Mouse (Mus musculus): ENCODE results near the gene Slc35a2. TPM values are rescaled to one million over a fixed set of nuclear protein-coding genes. Genes with fewer than 3 reads are reported as not detected.
"Not testable (repeated sequence)": the region's sequence is repeated elsewhere in the genome, so short reads cannot be mapped to it uniquely, and the experiment has no call there.

Slc35a2 gene
- polyA plus RNA-seq, 1 experiment from 2014 or later: 34.6 TPM

DNA sequence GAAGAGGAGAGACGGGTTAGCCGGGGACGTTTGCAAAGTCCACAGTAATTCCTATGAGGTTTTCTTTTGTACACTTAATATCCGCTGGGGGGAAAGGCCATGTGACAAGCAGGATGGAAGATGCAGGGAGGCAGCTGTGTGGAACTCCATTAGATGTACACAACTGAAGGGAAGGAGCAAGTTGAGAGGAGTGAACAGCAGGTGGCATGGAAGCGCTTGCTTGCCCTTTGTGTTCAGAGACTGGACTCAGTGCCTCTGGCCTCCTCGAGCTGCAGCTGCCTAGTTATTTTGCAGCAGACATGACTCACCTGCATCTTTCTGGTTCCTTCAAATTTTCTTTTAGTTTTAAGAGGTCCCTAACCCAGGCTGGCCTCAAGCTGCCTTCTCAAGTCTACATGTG, 26.6 kb downstream of the Slc35a2 start:
- WGBS: 51% methylated on average over 6 of the region's 6 CpGs
- no peak overlapping the region for H3K9ac ChIP-seq (replicated peaks)
- ATAC-seq: peak; percentile 48; the same call in 1 of the 2 replicates

DNA sequence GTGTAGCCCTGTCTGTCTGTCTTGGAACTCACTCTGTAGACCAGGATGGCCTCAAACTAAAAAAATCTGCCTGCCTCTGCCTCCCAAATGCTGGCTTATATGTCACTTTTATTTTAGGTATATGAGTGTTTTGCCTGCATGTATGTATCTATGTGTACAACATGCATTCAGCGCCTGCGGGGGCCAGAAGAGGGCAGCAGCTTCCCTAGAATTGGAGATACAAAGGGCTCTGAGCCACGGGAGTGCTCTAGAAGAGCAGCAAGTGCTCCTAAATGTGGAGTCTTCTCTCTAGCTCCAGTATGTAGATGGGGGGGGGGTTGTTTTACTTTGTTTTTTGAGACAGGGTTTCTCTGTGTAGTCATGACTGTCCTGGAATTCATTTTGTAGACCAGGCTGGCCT, 31.8 kb downstream of the Slc35a2 start:
- H3K27me3 ChIP-seq, H3K27ac ChIP-seq: not testable (repeated sequence)
- WGBS: 43% methylated on average over 3 of the region's 3 CpGs

More for the DNA sequence above, 26.6 kb downstream of the Slc35a2 start:
- Histone ChIP-seq H3K4me1 (replicated peaks) (no peaks in the 10 kb centered on the region), H3K4me3 (replicated peaks) (no peak overlapping the region), H3K9me3 (no peaks in the 10 kb centered on the region), H3K27ac (no peak overlapping the region), H3K27me3 (no peaks in the 10 kb centered on the region), H3K4me2 (replicated peaks) (no peak overlapping the region), H3K36me3 (peaks cover 16% of the 10 kb centered on the region)

DNA sequence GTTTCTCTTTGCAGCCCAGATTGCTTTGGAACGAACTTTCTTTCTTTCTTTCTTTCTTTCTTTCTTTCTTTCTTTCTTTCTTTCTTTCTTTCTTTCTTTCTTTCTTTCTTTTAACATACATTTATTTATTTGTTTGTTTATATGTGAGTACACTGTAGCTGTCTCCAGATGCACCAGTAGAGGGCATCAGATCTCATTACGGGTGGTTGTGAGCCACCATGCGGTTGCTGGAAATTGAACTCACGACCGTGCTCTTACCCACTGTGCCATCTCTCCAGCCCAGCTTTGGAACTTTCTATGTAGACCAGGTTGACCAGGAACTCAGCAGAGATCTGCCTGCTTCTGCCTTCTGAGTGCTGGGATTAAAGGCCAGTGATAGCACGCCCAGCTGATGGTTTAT, 34.1 kb downstream of the Slc35a2 start:
- H3K4me2 ChIP-seq (replicated peaks); H3K36me3 ChIP-seq; H3K4me3 ChIP-seq (replicated peaks); H3K9ac ChIP-seq (replicated peaks); H3K9me3 ChIP-seq; H3K27ac ChIP-seq; H3K27me3 ChIP-seq; ATAC-seq: not testable (repeated sequence)
- H3K4me1 ChIP-seq (replicated peaks): peaks cover 18% of the 10 kb centered on the region
- WGBS: 72% methylated on average over 6 of the region's 6 CpGs

More for the DNA sequence above, 31.8 kb downstream of the Slc35a2 start:
- not testable (repeated sequence) for H3K4me3 ChIP-seq (replicated peaks); H3K9me3 ChIP-seq; H3K9ac ChIP-seq (replicated peaks); ATAC-seq; H3K4me2 ChIP-seq (replicated peaks); H3K4me1 ChIP-seq (replicated peaks); H3K36me3 ChIP-seq

DNA sequence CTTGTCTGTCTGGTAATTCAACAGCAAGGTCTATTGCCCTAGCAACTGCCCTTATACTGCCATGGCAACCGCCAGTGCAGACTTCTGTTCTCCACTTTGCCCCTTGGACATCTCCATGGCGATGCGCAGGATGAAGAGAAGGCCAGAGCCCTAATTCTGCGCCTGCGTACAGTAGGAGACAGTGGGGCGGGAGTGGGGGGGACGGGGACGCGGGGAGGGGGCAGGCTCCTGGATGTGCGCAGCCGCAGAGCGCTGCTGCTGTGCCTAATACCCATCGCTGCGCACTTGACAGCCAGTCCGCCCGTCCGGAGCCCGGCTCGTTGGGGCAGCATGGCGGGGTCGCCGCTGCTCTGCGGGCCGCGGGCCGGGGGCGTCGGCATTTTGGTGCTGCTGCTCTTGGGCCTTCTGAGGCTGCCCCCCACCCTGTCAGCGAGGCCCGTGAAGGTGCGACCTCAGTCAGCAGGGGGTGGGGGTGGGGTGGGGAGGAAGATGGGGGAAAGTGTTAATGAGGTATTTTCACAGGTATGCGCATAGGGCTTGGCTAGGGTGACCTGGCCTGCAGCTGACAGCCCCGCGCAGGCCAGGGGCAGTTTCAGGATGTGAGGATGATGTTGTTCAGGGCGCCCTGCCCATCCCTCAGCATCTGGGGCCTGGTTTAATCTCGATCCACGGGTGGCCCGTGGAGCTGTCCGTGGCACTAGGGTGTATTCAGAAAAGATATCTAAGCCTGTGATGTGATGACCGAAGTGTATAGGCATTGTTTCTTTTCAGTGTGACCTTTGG, 36.0 kb downstream of the Slc35a2 start, which contains the start of gene Pcsk1n:
Gene Pcsk1n (plus strand): TSS at position 222 of the 783 bp plus-strand sequence.
- Histone ChIP-seq H3K4me3 (replicated peaks) (peak within 1 kb of the TSS; percentile 48), H3K36me3 (peaks cover 11% of the 10 kb centered on the region; the same call in 1 of the 2 replicates), H3K9ac (replicated peaks) (peak within 1 kb of the TSS; percentile 72), H3K4me1 (replicated peaks) (peaks cover 20% of the 10 kb centered on the region), H3K27ac (peak within 1 kb of the TSS; percentile 86), H3K27me3 (peaks cover 11% of the 10 kb centered on the region; the same call in 1 of the 2 replicates), H3K9me3 (peaks cover 4% of the 10 kb centered on the region; the same call in 1 of the 2 replicates), H3K4me2 (replicated peaks) (peak within 1 kb of the TSS; percentile 68)
- 24% methylated on average over 24 of the region's 40 CpGs for WGBS
- peak; percentile 91 for ATAC-seq

DNA sequence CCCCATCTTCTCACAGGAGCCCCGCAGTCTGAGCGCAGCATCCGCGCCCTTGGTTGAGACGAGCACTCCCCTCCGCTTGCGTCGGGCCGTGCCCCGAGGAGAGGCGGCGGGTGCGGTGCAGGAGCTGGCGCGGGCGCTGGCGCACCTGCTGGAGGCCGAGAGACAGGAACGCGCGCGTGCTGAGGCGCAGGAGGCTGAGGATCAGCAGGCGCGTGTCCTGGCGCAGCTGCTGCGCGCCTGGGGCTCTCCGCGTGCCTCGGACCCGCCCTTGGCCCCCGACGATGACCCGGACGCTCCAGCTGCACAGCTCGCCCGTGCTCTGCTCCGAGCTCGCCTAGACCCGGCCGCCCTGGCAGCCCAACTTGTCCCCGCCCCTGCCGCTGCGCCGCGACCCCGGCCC, 38.2 kb downstream of the Slc35a2 start:
- Histone ChIP-seq H3K4me2 (replicated peaks) (peak overlapping the region; percentile 68), H3K9ac (replicated peaks) (peak overlapping the region; percentile 71), H3K9me3 (peaks cover 4% of the 10 kb centered on the region; the same call in 1 of the 2 replicates), H3K4me3 (replicated peaks) (peak overlapping the region; percentile 48), H3K27me3 (peaks cover 17% of the 10 kb centered on the region), H3K36me3 (peaks cover 11% of the 10 kb centered on the region; the same call in 1 of the 2 replicates), H3K27ac (peak overlapping the region; percentile 58), H3K4me1 (replicated peaks) (peaks cover 20% of the 10 kb centered on the region)
- WGBS: 25% methylated on average over 39 of the region's 48 CpGs
- peak; percentile 8; the same call in 1 of the 2 replicates for ATAC-seq

DNA sequence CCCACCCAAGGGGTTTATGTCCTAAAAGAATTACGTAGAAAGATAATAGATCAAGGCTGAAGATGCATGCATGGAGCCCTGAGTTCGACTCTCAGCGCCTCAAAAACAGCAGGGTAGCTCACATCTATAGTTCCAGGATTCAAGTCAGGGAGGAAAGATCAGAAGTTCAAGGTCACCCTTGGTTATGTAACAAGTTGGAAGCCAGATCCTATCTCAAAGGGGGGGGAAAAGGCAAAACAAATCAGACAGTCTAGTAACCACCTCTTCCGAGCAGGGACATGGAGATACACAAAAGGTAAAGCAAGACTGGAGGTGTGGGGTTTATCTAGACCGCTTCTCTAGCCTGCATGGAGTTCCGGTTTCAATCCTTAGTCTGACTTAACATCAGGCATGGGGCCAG, 42.4 kb downstream of the Slc35a2 start:
- 78% methylated on average over 6 of the region's 6 CpGs for WGBS
- no peak for ATAC-seq
- Histone ChIP-seq H3K4me2 (replicated peaks) (no peak overlapping the region), H3K4me1 (replicated peaks) (peaks cover 10% of the 10 kb centered on the region), H3K9ac (replicated peaks) (no peak overlapping the region), H3K36me3 (peaks cover 33% of the 10 kb centered on the region), H3K27me3 (peaks cover 37% of the 10 kb centered on the region), H3K27ac (no peak overlapping the region), H3K9me3 (no peaks in the 10 kb centered on the region), H3K4me3 (replicated peaks) (no peak overlapping the region)

DNA sequence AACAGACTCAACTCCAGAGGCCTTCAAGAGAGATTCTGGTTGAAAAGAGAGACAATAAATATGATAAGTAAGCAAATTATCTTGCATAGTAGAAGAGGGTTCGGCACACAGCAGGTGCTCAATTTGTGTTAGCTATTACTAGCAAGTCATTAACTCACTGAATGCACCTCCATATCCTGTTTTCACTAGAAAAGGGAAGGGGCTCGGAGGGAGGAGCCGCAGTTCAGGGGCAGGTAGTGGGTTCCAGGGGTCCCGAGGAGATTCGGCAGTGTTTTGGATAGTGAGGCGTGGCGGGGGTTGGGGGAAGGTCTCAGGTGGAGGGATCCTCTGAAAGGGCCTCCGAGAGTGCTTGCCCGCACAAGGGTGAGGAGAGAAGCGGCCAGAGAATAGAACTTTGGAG, 43.3 kb downstream of the Slc35a2 start:
- no peak overlapping the region for H3K27ac ChIP-seq
- H3K27me3 ChIP-seq: peaks cover 37% of the 10 kb centered on the region
- no peak overlapping the region for H3K4me2 ChIP-seq (replicated peaks)
- H3K9me3 ChIP-seq: no peaks in the 10 kb centered on the region
- peaks cover 41% of the 10 kb centered on the region for H3K36me3 ChIP-seq
- no peak for ATAC-seq
- peaks cover 10% of the 10 kb centered on the region for H3K4me1 ChIP-seq (replicated peaks)
- no peak overlapping the region for H3K4me3 ChIP-seq (replicated peaks)
- WGBS: 22% methylated on average over 10 of the region's 10 CpGs
- no peak overlapping the region for H3K9ac ChIP-seq (replicated peaks)

DNA sequence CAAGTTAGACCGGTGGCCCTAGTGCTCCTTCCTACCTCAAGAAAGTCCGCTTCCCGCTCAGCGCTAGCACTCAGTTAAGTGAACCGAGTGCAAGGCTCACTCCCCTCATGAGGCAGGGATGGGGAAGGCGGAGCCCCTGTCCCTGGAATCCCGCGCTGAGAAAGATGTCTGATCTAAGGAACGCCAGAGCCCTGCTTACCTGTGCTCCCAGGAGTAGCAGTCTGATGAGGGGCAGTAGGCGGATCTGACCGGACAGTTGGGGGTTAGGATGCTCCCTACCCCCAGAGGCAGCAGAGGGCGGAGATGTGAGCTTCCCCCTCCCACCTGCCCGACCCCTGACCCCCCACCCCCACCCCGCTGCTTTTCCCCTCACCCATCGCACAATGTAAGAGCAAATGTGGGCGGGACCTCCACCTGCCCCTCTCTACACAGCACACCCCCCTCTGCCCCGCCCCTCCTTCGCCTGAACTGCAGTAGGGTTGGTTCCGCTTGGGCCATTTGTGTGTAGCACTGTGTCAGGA, 44.5 kb downstream of the Slc35a2 start, which contains the start of gene Eras:
Gene Eras (minus strand): TSS at position 338 of the 521 bp plus-strand sequence.
- WGBS: 29% methylated on average over 19 of the region's 19 CpGs
- Histone ChIP-seq H3K4me3 (replicated peaks) (no peak within 1 kb of the TSS), H3K27ac (no peak within 1 kb of the TSS), H3K9ac (replicated peaks) (no peak within 1 kb of the TSS), H3K4me2 (replicated peaks) (no peak within 1 kb of the TSS), H3K27me3 (peaks cover 31% of the 10 kb centered on the region), H3K9me3 (no peaks in the 10 kb centered on the region; the same call in 1 of the 2 replicates), H3K36me3 (peaks cover 44% of the 10 kb centered on the region), H3K4me1 (replicated peaks) (no peaks in the 10 kb centered on the region)
- no peak for ATAC-seq

DNA sequence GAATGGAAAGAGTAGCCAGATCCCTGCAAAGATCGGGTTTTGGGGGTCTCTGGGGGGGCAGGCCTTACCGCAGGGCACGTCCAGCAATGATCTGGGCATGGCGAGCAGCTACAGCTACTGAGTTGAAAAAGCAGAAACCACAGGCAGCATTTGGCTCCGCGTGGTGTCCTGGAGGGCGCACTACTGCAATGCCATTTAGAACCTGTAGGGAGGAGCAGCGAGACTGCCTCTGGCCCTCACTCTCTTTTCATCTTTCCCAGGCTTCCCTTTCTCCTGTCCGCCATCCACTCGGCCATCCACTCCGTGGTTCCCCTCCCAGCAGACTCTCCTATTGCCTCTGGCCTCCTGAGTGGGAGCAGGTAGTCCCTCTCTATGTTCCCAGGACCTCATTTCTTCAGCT, 53.0 kb downstream of the Slc35a2 start:
- Histone ChIP-seq H3K9me3 (no peaks in the 10 kb centered on the region; the same call in 1 of the 2 replicates), H3K36me3 (peaks cover 63% of the 10 kb centered on the region), H3K4me3 (replicated peaks) (no peak overlapping the region), H3K9ac (replicated peaks) (no peak overlapping the region), H3K27me3 (no peaks in the 10 kb centered on the region), H3K4me2 (replicated peaks) (no peak overlapping the region), H3K27ac (no peak overlapping the region), H3K4me1 (replicated peaks) (no peaks in the 10 kb centered on the region)
- no peak for ATAC-seq
- whole genome bisulfite sequencing: 52% methylated on average over 11 of the region's 11 CpGs

DNA sequence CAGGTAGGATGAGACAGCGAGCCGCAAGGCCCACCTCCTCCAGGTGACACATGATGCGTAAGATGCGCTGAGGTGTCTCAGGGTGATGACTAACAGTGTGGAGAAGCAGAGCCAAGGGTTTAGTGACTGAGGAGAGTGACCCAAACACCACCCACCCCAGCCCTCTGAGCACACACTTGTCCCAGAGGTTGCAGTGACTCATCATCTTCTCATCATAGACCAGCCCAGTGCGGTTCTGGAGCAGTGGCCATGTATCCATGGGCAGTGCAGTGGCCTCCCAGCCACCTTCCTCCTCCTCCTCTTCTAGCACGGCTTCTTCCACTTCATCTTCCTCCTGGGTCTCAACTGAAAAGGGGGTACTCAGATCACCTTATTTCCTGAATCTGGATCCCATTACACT, 53.8 kb downstream of the Slc35a2 start:
- ATAC-seq: no peak
- H3K4me3 ChIP-seq (replicated peaks): no peak overlapping the region
- H3K4me2 ChIP-seq (replicated peaks): no peak overlapping the region
- no peaks in the 10 kb centered on the region for H3K4me1 ChIP-seq (replicated peaks)
- no peaks in the 10 kb centered on the region for H3K27me3 ChIP-seq
- peaks cover 63% of the 10 kb centered on the region for H3K36me3 ChIP-seq
- H3K27ac ChIP-seq: no peak overlapping the region
- no peak overlapping the region for H3K9ac ChIP-seq (replicated peaks)
- no peaks in the 10 kb centered on the region for H3K9me3 ChIP-seq
- WGBS: 91% methylated on average over 6 of the region's 6 CpGs
